Mouse (Mus musculus) WW6 (cell line): ENCODE data around the gene Slc25a27.

ENCODE experiments used
- DNase-seq: peaks from one replicate; pipeline ENCODE4 v3.0.0-alpha.2; 2013; ENCODE audit warnings: low read depth, low spot score

Gene Slc25a27

DNA sequence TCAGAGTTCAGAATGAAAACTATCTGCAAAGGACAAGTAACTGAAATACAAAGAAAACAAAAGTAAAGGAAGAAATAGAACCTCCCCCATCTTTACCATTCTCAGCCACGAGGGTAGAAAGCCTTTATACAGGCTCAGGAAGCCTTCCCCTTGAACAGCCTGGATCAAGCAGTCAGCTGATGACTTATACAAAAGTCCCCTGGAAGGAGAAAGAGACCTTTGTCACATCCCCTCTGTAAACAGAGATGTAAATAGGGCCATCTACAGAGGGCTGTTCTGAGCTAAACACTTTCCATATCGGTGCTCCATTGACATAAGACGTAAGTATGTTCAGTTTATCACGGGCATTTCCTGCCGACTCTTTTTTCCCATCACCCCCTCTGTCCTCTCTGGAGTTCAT is 20.1 kb downstream of the Slc25a27 start:
- no peak for DNase-seq

DNA sequence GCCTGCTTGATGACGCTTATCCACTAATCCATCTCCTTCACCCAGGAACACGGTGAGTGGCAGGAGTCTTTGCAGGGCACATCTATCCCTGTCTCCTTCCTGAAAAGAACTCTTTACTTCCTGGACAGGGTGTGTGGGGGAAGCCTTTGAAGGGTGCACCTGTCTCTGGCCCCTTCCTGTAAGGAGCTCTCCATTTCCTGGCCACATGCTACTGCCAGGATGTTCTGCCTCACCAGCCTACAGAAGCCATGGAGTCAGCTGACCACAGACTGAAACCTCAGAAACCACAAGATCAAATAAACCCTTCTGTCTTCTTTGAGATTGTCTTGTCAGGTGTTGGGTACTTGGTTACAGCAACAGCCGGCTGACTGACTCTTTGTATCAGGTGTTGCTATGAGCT is 21.9 kb downstream of the Slc25a27 start:
- DNase-seq = no peak

DNA sequence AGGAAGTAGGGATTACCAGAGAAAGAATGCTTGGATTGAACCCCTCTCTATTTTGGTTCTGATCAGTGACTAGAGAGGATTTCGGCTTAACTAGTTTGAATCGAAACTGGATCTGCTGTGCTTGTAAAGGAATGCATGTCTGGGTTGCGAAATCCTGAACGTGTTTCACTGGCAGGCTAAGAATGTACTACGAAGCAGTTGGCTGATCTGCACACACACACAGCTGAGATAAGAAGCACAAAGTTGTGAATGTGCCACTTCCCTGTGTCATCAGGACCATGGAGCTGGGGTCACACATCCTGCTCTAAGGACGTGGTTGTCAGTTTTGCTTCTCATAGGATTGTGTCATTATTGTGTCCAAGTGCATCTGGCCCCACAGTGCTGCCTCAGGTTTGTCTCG is 22.6 kb downstream of the Slc25a27 start:
- DNase-seq = no peak

DNA sequence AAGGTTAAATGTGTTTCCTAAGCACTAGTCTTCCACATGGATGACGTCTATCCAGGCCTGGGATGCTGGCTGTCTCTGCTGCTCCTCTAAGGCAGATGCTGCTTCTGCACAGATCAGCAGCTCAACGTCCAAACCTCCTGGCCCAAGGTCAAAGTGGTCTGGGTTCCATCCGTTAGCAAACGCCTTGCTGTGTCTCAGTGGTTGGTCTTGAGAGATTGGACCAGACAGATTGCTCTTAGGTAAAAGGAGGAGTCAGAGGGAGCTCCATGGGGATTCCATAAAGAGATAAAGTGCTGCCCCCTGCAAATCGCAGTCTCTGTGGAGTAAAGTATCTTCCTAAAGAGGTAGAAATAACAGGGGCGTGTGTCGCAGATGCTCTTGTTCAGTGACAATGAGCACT is 23.8 kb downstream of the Slc25a27 start:
- no peak for DNase-seq

DNA sequence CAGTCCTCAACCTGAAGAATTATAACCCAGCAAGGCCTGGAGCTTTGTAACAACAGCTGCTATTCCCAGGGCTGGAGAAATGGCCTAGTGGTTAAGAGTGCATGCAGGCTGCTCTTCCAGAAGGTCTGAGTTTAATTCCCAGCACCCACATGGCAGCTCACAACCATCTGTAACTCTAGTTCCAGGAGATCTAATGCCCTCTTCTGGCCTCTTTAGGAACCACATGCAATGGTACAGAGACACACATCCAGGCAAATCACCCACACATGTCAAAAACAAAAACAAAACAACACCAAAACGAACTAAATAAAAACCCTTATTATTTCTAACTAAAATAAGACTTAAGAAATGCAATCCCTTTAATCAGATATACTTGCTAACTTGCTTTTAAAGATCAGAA is 26.2 kb downstream of the Slc25a27 start:
- DNase-seq = no peak

DNA sequence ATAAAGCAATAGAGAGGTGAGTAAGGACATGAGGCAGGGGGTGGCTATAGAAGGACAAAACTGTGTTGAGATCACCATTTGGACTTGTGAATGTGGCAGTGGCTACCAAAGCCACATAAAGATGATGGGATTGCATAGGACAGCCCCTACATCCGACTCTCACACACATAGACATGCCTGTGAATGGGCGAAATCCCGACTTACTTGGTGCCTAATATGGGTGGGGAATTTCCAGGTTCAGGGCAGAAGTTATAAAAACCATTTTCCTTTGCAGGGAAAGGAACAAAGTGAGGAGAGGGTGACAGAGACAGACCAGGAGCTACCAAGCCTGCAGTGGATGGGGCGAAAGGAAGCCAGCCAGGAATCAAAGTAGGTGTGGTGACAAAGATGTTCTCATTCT is 29.9 kb downstream of the Slc25a27 start:
- no peak for DNase-seq

DNA sequence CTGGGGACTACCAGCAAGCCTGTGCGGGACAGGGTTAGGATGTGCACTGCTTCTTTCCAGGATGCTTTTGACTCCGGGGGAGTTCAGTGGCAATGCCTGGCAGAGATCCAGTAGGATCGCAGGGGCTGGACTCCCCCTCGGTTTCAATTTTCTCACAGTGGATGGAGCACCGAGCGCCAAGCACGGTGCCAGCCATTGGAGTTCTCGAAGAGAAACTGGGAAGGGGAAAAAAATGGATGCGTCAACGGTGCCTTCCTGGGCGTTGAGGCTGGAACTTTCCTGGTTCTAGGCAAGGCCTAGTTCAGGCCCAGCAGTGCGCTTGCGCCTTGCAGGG is 36.6 kb downstream of the Slc25a27 start:
- no peak for DNase-seq

DNA sequence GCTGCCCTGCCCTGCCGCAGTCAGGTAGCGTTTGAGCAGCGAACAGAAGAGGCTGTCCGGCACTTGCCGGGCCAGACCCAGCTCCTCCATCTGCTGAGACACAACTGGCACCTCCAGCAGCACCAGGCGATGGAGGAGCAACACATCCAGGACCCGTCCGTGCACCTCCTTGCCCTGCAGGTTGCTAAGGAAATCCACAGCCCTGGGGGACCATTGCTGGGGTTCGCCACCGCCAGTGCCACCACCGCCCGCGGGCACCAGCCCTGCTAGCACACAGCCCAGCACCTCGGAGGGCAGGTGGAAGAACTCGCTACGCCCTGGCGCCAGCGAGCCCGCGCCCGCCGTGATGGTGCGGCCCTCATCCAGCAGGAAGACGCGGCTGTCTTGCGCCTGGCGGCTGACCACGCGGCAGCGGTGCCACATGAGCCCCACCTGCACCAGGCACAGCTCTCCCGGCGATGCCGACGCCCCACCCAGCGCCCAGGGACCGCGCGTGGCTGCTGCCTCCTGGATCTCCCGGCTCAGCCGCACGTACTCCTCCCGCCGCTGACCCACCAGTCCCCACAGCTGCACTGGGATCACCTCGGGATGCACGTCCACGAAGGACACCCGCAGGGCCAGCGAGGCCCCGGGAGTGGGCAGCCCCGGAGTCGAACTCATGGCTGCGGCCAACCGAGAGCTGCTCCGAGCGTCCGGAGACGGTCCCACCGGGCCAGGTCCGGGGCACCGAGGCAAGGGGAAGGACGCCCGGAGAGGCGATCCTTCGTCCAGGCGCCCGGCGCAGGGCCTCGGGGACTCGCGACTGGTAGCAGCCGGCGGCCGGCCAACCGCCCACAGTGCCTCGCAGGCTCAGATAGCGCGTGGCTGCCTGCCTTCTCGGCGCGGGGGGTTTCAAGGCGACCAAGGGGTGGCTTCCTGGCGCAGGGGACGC is 37.3 kb downstream of the Slc25a27 start, which contains the start of gene Tdrd6:
Gene Tdrd6, minus strand, starts transcription at position 804 of the 931 bp plus-strand sequence.
- no peak for DNase-seq

DNA sequence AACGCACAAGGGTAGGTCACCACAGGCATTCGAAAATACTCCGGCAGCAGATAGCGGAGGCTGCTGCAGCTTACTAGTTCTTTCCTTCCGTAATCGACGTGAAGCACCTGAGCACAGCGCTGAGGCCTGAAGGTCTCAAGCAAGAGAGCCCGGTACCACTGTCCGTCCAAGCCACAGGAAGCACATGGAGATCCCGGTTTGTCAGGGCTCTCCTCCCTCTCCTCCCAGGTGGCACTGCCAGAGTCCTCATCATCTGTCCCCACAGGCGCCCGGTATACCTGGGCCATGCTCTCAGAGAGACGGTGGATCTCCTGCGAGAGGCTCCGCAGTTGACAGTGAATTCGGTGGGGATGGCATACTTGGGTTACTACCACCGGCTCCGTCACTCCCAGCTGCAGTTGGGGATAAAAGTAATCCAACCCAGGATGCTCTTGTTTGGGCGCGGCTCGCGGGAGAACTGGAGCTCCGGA is 38.0 kb downstream of the Slc25a27 start:
- no peak for DNase-seq

DNA sequence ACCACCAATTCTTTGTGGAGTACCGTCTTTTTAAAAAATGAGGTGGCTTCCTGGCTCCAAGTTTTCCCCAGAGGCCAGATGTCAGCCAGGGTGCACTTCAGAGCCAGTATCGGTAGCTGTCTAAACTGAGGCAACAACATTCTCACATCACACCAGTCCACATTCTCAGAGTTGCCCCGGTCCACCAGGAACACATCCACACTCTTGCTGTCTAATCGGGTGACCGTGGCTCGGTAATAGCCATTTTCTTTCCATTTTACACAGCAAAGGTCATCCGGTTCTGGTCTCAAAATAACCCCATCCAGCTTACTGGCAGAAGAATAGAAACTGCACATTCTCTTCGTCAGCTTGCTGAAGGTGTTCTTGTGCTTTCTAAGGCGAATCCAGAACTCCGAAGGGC is 38.8 kb downstream of the Slc25a27 start:
- no peak for DNase-seq

DNA sequence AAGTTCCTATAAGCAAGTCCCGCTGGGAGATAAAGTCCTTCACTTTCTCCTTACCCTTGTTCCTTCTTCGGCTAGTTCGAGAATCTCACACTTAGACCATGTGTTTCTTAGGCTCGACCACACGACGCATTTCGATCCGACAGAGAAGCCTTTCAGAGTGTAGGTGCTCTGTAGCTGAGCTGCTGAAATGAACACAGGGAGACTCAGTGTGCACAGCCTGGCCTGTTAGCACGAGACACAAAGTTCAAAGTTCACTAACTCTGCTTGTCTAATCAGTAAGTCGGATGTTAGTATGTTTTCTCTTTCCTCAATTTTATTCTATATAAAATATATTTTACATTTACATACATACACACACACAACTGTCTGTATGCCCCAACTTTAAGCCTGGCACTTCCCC is 44.9 kb downstream of the Slc25a27 start:
- no peak for DNase-seq

DNA sequence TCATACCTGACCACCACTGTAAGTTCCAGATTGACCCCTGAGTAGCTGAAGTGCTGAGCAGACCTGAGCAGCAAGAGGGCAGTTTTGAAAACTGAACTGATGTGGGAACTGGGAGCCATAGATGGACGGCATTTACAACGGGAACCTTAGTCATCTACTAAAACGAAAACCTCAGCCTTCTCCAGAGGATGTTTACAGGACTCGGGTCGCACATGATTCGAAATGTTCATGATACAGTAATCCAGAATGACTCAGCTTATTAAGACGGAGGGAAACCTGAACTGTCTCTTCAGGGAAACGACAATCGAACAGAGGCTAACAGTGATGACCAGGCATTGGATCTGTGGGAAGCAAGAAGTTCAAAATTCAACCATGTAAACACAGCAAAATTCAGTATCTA is 47.9 kb downstream of the Slc25a27 start:
- DNase-seq = no peak

DNA sequence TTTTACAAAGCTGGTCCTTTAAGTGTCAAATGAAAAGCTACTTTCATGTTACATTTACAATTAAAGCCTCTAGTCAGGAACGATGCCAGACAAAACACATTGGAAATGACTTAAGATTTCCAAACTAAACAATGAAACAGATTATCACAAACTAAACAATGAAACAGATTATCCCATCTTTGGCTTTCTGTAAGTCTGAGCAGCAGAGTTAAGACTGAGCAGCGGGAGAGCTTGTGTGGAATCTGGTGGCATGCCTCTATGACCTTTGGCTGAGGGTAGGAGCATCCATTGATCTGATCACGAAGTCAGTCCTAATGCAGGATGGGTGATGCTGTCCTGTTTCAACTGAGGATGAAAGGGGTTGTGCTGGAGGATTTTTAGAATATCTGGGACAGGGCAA is 54.8 kb downstream of the Slc25a27 start:
- no peak for DNase-seq

DNA sequence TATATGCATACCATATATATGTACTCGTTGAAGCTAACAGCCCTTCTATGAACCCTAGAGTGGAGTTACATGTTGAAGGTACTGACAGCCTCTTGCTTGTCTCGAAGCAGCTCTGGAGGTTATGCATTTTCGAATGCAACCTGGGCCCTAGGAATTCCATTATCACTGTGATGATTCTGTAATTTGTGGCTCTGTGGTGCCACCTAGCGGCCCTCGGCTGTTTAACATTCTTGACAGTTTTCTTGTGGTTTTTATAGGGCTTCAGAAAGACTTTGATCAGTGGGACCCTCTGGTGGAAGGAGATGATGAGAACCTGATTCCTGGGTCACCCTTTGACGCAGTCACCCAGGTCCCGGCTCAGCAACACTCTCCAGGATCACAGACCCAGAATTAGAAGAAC is 55.4 kb downstream of the Slc25a27 start:
- peak; percentile 46 for DNase-seq

DNA sequence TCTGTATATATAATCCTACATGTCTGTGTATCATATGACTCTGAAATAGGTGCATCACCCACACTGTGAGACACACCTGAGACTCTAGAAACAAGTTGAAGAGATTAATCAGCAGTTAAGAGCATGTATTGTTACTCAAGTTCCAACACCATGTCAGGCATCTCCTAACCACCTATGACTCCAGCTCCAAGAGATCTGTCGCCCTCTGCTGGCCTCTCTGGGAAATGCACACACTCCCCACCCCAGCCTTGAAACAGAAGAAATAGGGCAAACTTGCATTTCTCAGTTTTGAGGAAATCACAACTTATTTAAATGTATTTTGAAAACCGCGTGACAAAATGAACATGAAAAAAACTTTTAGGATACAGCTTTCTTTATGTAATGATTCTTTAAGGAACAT is 60.3 kb downstream of the Slc25a27 start:
- peak; percentile 42 for DNase-seq

DNA sequence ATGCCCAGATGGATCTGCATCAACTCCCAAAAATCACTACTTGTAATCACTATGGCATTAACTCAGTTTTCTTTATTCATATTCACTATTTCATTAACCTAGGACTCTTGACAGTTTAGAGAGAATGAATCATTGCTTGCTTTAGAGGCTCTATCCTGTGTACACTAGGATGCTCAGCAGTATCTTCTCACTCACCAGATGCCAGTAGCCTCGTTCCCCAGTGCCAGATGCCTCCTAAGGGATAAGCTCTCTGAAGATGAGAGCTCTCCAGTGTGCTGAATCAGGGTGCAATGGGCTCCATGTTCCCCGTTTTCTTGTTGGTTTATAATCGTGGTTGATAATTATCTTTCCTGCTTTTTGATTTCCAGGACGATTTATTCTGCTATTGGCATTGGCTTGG is 68.3 kb downstream of the Slc25a27 start:
- DNase-seq = no peak

DNA sequence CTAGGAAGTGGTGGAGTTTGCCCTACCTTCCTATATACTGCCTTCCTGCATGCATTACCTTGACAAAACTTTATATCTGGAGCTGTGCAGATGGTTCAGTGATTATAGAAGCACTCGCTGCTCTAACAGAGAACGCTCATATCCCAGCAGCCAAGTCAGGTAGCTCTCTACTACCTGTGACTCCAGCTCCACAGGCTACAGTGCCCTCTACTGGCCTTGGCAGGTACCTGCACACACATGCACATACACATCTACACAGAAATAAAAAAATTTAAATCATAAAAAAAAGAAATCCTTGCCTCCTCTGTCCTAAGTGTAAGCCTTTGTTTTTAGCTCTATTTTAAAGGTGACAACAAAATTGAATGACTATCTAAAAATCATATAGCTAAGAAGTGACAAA is 69.3 kb downstream of the Slc25a27 start:
- no peak for DNase-seq

DNA sequence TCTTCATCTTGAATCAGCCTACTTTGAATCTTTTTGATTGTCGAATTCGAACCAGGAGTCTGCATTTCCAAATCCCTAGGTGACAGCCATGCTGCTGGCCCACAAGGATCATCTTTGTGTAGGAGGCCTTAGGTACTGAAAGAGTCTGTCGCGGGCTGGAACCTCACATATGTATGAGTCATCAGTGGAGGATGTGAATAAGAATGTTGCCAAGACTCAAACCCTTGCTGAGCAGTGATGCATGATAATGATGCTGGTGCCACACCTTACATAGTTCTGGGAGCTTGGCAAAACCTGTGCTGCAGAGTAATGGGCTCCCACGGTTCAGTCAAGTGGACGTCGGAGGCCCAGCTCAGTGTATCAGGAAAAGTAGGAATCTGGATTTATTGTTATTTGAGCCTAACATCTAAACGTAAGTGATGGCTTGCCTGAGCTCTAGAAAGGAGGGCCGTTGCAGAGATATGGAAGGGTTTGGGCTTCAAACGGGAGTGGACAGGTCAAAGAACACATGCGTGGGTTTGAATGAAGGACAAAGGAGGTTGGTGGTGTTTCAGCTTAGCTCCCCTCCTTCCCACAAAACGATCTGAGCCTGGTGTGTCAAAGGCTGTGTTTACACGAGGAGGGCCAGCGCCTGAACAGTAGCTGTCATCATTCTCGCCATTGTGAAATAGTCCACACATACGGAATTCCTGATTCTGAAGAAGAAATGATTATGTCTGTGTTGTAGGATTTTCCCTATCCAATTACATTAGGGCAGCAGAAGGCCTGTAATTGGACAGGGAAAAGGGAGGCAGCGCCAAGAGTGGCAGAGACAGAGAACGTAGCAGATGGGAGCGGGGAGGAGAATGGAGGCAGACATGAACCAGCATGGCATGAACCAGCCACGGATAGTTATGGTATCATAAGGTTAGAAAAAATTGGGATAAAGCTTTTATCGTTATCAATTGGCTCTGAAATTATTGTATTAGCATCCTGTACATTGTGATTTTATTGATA is 74.4 kb downstream of the Slc25a27 start:
- DNase-seq = no peak
